Mouse (Mus musculus) bone marrow macrophage, adult 2 months (primary cell): ENCODE measurements around the gene Gm42957.

Experiments
- CTCF ChIP-seq: IDR thresholded peaks from 2 replicates; pipeline ENCODE4 v1.5.1; 2012; ENCODE audit warnings: low read depth, mild to moderate bottlenecking, low read length, moderate library complexity
- POLR2A ChIP-seq: IDR thresholded peaks from 2 replicates; pipeline ENCODE4 v1.6.1; 2012; ENCODE audit warnings: mild to moderate bottlenecking, low read depth, low read length, borderline replicate concordance

GRCm38 (mm10) chr3:96678456-96678855, 43.2 kb downstream of the Gm42957 start:
- TF ChIP-seq POLR2A = no peak
- TF ChIP-seq CTCF = no peak
